Mouse (Mus musculus): Measurements from ENCODE around the gene Rcor1.

Gene Rcor1

DNA sequence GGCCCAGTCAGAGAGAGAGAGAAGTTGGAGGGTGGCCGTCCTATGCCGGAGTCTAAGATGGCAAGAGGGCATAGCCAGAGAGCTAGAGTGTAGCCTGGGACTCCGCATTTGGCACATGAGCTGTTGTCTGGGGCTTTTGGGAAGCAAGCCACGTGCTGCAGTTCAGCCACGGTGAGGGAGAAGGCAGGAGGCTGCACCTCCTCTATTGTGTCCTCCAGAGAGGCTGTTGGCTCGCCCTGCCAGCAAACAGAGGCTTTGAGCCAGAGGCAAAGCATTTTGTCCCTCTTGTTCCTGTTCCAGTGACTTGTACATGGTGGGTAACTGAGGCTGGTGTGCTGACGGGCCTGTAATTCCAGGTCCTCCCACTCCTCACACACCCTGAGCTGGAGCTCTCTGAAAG is 95.0 kb downstream of the Rcor1 start:
- DNase-seq (ENCODE audit: low spot score in 2 of 2), result no peak

DNA sequence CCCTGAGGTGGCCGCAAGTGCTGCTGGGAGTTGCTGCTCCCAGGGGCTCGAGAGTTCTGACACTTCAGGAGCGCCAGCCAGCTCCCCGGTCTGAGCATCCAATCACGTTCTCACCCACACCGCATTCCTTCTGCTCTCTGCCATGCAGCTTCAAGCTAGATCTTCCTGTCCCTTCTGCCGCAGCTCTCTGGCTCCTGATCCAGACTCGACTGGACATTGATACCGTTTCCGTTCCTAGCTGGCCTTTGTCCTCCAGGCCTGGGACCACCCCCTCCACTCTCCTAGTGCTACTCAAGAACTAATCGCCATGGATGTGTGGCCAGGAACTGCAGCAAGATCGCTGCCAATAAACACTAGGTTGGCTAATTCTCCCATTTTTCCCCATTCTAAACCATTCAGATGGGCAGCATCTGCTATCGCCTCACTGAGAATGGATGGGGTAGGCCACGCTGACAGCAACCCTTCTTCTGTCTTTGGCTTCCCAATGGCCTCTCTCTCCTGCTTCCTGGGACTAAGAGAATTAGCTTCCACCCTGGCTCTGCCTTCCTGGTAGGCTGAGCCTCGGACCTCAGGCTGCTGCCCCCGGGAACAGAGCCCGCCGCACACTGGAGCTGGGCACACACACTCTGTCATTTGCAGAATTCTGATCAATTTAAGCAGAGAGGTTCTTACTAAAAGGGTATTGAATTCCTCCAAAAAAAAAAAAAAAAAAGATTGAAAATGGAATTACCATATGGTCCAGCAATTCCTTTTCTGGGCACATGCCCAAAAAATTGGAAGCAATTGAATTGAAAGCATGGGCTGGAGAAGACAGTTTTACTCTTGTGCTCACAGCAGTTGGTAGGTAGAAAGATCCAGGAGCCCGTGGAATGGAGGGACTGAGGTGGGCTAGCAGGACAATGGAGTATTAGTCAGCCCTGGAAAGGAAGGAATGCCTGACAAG is 95.9 kb downstream of the Rcor1 start:
- DNase-seq (ENCODE audit: low spot score in 2 of 2), result peak in 1 of 2 experiments; percentile 6

DNA sequence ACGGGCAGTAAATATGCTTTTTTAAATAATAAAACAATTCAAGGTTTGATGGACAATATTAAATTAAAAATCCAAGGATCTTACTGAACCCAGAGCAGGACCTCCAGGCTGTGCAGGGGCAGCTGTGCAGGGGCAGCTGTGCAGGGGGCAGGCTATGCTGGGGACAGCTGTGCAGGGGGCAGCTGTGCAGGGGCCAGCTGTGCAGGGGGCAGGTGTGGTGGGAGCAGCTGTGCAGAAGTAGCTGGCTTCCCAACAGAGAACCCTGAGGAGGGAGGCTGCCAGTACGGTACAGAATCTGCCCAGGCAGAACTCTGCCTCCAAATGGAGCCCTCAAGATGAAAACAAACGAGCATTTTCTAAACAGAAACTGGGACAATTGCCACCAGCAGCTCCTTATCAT is 96.8 kb downstream of the Rcor1 start:
- DNase-seq (ENCODE audit: low spot score in 2 of 2), result no peak

DNA sequence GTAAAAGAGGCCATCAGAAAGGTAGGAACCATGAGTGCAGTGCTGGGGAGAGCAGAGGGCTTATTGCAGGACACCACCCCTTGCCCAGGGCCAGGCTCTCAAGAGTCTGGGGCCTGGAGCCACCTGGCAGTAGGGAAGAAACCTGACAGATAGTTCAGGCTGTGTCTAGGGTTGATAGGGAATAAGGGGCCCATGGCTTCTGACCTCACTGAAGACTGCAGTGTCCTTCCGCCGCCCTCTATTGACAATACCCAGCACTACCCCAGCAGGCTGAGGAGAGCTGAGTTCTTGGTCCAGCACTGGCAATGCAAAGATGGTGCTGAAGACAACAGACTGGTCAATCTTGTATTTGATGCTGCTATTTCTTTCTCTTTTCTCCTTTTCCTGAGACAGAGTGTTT is 97.9 kb downstream of the Rcor1 start:
- DNase-seq (ENCODE audit: low spot score in 2 of 2), result no peak

DNA sequence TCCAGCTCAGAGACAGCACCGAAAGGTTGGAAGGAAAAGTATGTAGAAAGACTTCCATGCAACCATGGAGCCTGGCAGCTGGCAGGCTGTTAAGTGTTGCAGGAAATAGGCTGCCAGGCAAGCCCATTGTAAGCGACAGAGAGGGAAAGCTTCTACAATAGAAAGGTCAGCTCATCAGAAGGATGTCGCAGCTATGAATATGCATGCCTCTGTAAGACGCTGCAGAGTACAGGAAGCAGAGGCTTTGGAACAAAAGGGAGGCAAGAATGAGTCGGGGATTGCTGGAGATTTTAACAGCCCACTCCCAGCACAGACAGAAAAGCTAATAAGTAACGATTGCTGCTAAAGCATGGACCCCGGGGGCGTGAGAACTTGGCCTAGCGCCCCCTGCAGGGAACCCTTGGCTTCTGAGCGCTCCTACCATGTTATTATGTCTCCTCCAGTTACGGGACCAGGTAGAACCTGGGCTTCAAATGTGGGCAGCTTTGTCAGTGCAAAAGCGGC is 103.9 kb downstream of the Rcor1 start:
- no peak for DNase-seq (ENCODE audit: low spot score in 2 of 2)

DNA sequence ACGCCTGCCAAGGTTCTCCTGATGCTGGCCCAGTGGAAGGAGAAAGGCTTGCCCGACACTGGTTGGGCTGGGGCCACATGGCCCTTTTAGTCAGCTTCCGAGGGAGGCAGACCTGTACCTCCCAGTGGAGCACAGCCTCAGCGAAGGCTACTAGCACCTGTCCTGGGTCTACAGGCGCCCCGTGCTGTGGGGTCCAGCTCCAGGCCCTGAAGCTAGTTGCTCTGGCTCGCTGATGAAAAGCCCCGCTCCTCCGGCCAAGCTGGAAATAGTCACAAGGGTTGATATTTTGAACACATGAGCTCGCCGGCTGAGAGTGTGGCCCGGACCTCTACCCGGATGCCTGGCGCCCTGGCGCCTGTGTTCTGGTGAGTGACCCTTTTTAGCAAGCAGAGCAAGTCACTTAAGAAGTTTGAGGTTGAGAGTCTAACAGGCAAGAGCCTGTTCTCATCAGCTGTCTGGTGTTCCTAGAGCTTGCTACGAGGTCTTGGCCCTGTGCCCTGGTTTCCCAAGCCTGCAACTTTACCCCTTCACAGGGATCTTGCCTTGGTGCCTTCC is 104.4 kb downstream of the Rcor1 start:
- DNase-seq (ENCODE audit: low spot score in 2 of 2), result no peak

DNA sequence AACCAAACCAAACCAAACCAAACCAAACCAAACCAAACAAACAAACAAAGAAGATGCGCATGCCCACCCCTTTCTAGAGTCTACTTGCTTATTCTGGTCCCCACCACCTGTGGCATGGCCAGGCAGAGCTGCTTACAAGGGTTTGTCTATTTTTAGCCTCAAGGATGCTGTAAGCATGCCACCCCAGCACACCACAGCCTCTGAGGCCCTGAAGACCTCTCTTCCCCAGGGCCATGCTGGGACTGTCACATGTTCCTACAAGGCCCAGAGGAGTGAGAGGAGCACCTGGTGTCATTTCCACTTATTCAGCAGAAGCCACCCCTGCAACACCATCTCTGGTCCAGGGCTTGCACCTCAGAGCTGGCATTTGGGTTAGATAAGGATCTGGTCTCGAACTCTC is 105.4 kb downstream of the Rcor1 start:
- no peak for DNase-seq (ENCODE audit: low spot score in 2 of 2)

DNA sequence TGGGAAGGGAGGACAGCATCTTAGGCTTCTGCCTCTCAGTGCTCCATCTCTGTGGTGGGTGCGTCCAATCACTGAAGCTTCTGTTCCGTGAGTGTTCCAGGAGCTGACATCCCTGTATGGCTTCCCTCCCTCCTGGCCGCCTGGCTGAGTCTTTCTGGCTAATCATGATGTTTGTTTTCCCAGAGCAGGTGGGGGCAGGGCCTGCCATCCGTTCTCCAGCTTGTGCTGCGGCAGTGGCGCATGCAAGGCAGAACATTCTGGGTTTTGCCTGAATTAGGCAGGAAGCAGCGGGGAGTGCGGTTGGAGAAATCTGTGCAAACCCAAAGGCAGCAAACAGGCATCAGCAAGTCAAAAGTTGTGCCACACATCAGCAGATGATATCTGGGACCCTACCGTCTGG is 106.1 kb downstream of the Rcor1 start:
- no peak for DNase-seq (ENCODE audit: low spot score in 2 of 2)

DNA sequence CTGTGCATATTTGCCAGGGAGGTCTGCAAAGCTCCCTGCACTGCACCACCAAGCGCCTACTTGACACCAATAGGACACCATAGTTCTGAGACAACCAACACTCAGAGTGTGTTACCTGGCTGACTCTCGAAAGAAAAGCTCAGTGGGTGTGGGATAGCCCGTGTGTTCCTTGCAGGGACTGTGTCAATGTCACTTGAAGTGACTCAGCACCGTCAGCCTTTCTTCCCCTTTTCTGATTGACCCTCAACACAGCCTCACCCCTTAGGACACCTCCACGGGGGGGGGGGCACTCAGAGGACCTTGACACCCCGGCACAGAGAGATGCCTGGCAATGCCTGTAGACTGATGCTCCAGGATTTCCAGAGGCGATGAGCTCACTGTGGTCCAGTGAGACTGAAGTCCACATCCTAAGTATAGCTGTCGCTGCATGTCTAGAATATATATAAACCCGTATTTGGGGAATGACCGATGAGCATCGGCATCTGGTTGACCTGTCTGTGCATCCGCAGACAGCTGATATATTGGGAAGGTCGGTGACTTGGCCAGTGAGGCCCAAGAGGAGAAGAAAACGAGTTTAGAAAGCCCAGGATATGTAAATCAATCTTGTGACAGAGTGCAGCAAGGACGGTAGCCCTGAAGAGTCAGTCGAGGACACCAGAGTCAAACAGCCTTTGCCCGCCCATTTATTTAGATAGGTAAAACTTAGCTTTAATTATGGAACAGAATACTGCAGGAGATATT is 110.5 kb downstream of the Rcor1 start:
- DNase-seq (ENCODE audit: low spot score in 2 of 2), result no peak

DNA sequence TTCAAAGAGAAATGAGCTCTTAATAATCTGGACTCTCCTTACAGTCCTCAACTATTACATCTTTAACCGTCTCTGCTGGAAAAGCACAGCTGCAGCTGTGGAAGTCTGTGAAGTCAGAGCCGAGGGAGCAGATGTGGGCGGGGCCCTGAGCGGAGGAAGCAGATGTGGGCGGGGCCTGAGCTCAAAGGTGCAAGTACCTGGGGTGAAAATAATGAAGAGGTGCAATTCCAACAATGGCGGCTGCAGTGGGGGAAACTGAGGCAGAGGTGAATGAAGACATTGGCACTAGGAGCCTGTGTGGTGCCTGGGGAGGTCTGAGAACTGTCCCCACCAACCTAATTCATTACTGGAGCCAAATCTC is 111.1 kb downstream of the Rcor1 start:
- DNase-seq (ENCODE audit: low spot score in 2 of 2), result no peak

DNA sequence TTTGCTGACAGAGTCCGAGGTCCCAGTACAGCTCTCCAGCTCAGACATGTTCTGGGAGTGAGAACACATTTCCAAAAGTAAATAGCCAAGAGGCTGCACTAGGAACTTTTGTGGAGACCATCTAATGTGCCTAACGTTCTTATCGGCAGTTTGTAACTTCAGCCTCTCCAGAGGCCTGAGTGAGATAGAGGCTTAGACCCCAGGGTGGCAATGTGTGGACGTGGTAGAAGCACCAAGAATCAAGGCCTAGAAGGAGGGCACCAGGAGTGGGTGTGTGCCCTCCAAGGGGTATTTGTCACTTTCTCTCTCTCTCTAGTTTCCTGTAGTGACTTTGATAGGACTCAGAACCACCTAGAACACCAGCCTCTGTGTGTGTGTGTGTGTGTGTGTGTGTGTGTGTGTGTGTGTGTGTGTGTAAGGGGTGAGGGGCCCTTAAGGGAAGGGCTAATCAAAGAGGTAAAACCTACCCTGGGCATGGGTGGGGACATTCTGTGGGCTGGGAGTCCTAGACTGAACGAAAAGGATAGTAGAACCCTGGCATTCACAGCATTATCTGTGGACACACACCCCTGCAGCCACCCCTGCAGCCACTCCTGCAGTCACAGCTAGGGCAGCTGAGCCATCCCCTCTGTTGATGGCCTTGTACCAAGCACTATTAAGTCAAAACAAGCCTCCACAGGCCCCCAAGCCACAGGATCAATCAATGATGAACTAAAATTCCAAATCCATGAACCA is 112.4 kb downstream of the Rcor1 start:
- DNase-seq (ENCODE audit: low spot score in 2 of 2), result no peak

DNA sequence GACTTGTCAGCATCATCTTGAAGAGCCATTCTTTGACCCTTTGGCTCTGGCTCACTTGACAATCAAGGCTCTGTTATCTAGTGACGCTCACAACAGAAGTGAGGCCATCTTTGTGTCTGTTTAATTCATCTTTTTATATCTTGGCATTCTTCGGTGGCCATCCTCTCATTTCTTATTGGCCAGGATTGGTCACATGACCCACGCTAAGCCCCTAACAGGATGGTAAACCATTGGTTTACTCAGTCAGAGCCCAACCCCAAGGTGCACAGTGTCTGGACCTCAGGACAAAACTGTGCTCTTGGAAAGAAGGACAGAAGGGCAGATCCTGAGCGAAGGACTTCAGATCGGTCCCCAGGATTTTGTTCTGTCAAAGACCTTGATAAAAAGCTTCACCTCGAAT is 113.4 kb downstream of the Rcor1 start:
- DNase-seq (ENCODE audit: low spot score in 2 of 2), result no peak

DNA sequence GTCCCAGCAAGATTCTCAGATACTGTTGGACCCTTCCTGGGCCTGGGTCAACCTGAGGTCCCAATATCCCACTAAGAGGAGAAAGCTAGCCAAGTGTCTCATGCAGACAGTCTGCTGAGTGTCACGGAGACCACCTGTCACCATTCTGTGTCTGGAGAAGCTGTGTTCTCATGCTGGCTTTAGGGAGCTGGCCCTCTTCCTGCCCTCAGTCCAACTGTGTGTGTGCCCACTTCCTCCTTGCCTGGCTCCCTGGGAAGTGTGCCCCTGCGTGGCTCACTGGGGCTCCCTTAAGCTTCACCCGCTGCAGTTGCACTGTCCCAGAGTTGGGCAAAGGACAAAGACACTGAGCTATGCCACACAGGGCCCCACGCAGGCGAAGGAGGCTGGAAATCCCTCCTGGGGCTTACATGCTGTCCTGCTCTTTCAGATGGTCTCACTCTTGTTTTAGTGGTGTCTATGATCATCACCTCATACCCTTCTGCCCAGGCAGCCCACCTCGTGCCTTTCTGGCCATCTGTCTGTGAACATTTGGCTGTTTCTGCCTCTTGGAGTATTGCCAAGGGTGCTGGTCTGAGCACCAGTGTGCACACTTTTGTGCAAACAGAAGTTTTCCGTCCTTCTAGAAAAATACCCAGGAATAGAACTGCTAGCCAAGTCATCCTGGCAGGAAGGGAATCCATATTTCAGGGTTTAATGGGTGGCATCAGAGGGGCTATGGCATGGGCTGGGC is 114.0 kb downstream of the Rcor1 start:
- no peak for DNase-seq (ENCODE audit: low spot score in 2 of 2)

DNA sequence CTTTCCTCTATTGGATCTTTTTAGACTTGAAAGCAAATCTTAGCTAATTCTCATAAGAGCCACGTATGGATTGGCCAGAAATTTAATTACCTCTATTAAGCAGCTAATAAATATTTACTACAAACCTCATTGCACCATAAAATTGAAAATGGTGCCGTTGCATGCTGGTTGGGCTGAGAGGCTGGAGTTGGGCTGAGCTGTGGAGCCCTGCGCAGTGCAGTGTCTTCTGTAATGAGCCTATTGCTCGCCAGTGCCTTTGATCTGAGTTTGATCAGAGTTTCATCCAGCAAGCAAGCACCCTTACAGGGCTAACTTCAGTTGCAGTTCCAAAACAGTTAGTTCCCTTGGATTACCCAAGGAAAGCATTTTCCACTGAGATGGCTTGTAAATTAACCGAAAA is 114.8 kb downstream of the Rcor1 start:
- DNase-seq (ENCODE audit: low spot score in 2 of 2), result no peak

DNA sequence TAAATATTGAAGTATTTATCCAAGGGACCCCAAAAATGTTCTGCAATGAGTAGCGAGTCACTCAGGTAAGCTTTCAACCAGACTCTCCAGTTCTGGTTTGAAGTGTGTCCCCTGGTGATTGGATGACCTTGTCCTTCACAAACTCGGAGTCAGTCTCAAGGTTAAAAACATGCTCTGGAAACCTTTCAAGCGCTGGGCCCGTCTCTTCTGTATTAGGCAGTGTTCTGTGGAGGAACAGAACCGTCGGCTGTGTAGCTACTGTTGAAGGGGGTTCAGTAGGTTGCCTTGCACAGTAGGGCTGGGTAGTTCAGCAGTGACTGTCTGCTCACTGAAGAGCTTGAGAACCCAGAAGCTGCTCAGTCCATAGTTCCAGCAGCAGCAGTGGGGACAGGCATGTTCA is 115.5 kb downstream of the Rcor1 start:
- DNase-seq (ENCODE audit: low spot score in 2 of 2), result no peak

DNA sequence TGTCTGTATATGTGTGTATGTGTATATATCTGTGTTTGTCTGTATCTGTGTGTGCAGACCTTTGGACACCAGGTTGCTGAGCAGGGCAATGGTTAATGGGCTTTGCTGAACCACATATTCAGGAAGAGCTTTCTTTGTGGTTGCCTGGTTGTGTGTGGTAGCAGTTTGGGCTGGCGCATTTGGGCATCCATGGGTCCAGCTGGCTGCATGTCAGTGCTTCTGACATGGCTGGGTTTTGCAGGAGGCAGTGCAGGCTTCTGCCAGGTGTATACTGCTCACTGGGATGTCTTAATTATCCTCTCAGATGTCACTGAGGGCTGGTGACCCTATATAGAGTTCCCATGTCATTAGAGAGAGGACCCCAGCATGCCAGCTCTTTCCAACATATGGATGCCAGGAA is 116.6 kb downstream of the Rcor1 start:
- no peak for DNase-seq (ENCODE audit: low spot score in 2 of 2)

DNA sequence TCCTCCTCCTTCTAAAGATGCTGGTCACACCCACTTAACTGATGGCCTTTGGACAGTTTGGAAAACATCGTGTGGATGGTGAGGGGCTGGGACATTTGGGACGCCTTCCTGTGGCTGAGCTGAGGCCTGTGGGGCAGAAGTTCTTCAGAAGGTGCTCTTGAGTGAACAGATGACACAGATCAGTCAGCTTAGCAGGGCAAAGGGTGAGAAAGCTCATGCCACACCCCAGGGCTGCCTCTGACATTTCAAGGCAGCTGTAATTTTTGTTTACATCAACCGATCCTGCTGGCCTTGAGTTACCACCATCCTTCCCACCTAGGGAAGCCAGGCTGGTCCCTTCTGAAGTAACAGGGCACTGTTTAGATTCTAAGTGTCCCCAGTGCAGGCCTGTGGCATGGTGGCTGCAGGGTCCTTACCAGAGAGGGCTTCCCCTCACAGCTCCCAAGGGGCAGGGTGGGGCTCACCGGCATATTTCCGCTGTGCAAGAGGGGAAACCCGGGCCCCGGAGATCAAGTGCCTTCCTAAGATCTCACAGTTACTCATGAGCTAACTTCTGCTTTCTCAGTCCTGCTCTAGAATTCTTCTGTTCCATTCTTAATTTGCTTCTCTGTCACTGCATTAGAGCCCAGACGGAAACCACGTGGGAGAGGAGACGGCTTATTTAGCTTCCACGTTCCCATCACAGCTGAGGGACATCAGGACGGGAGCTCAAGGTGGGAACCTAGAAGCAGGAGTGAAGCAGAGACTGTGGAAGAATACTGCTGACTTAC is 120.7 kb downstream of the Rcor1 start:
- DNase-seq (ENCODE audit: low spot score in 2 of 2), result no peak

DNA sequence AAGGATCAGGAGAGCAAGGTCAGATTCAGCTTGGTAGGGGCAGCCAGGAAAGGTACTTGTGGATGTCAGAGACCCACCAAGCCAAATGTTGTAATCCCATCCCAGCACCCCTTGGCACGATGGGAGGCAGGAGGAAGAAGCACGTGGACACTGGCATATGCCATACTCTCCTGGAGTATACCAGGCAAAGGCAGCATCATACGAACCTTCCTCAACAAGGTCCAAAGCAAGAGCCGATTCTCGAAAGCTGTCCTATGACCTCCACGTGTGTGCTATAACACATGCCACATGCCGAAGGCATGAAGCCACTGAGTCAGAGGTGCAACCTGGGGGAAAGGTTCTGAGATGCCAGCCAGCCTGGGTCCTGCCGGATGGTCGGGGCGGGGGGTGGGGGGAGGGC is 121.7 kb downstream of the Rcor1 start:
- DNase-seq (ENCODE audit: low spot score in 2 of 2), result no peak

DNA sequence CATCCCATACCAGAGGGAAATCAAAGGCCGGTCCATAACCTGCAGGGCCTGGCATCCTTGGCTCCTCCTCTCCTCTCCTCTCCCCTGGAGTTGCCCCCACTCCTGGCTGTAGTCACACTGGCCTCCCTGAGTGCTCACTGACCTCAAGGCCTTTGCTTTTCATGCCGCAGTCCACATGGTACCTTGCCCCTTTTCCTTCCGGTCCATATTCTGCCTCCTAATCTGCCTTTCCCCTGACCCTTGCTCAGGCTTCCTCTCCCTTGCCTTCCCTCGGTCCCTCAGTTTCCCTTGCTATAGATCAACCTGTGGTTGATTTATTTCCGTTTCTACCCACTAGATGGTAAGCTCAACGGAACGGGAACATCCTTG is 122.8 kb downstream of the Rcor1 start:
- no peak for DNase-seq (ENCODE audit: low spot score in 2 of 2)

DNA sequence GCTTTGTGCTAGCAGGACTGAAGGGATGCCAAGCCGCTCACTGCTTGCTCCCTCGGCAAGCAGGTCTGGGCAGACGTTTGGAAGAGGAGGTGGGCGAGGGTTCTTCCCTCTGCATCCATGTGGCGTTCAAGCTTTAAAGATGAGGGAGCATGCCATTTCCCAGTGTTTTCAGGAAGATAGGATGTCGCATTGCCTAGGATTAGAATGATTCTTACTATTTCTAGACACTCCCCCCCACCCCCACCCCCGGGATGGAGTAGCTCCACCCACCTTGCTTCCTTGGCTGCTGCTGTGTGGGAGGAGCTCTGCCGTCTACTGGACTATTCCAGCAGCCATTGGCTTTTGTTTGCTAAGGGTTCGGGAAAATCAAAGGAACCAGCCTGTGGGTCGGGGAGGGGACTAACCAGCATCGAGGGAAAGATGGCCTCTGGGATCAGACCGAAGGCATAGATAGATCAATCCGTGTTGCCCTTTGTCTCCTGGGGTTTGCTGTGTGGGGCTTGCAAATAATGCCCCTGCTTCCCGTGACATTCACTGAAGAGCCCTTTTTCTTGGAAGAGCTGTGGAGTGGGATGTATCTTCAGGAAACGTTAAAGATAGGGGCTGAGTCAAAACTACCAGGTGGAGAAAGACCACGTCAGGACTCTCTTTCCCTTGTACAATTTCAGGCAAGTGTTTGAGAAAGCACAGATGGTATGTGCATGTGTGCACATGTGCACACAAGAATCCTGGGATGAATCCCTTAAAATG is 123.3 kb downstream of the Rcor1 start:
- DNase-seq (ENCODE audit: low spot score in 2 of 2), result no peak

Measured in urinary bladder, postnatal 36 days (tissue).